ENCODE assay signal across 13 mouse cellular contexts in the genomic region with DNA sequence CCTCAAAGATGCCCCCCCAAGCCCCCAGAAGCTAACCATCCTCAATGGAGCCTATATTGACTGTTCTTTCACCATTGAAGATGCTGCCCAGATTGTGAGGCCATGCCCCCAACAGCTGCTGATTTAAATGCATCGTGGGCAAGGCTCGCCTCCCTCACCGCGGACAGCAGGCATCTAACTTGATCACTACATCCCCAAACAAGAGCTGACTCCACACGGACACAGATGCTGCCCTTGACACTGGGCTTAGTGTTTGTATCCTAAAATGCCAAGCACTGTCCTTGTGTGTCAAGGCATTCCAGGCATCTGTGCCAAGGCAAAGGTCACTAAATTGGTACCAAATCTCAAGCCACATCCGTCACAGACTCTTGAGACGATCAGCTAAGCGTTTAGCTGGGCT.
"Had no signal": no experiment of that assay in that cellular context is flagged by ENCODE, and none has a peak within 500 bp of the region (broad histone marks: within the 10 kb centered on the region; RNA-seq: fewer than 3 reads in every experiment).

No protein-coding gene starts in this region.

- DNase-seq: lung, embryonic 14.5 days; lung, postnatal 10 days; lung, postnatal 4 days; midbrain, embryonic 14.5 days; retina, postnatal 1 day; right cerebral cortex, adult 18-20 months; right cerebral cortex, postnatal 25 days; right cerebral cortex, postnatal 4 days; spleen, adult 18-20 months; thymus, adult 18-20 months; thymus, postnatal 14 days; thymus, postnatal 36 days had no signal

- ATAC-seq: midbrain, embryonic 16.5 days had no signal
